Mouse (Mus musculus) neural tube, embryonic 11.5 days (tissue): ENCODE data around the gene Slc5a10. TPM values are rescaled to one million over a fixed set of nuclear protein-coding genes. Genes with fewer than 3 reads are reported as not detected.
A peak's percentile ranks its signal among the peaks of the same experiment; 100 is the strongest.

Experiments used
- ATAC-seq: fragments of 200-750 bp; cut with Nextera tagmentation; 2 replicates; pipeline ENCODE4 v1.8.0; 2017; ENCODE audit warnings: moderate number of reproducible peaks, mild to moderate bottlenecking, moderate TSS enrichment, moderate library complexity; ENCODE audit not compliant: insufficient read depth, low FRiP score, low TSS enrichment
- DNase-seq: peaks from one replicate; pipeline ENCODE4 v3.0.0-alpha.2; 2015; ENCODE audit warnings: low spot score
- H3K27ac ChIP-seq: fragments of 300-500 bp; sonication (generic); 2 replicates; pipeline ENCODE4 v1.5.1; 2014; ENCODE audit warnings: low read depth, mild to moderate bottlenecking, low read length
- H3K27me3 ChIP-seq: fragments of 300-500 bp; sonication (generic); 2 replicates; pipeline ENCODE4 v1.6.1; 2014; ENCODE audit warnings: mild to moderate bottlenecking, low read length, mixed read lengths; ENCODE audit not compliant: control insufficient read depth, insufficient read depth
- H3K36me3 ChIP-seq: fragments of 300-500 bp; sonication (generic); 2 replicates; pipeline ENCODE4 v1.6.1; 2014; ENCODE audit warnings: mild to moderate bottlenecking, low read length, moderate library complexity, mixed read lengths; ENCODE audit not compliant: control insufficient read depth, insufficient read depth
- H3K4me1 ChIP-seq: fragments of 300-500 bp; sonication (generic); 2 replicates; pipeline ENCODE4 v1.6.1; 2014; ENCODE audit warnings: low read length, mixed read lengths; ENCODE audit not compliant: control insufficient read depth, insufficient read depth
- H3K4me2 ChIP-seq: fragments of 300-500 bp; sonication (generic); 2 replicates; pipeline ENCODE4 v1.6.1; 2014; ENCODE audit warnings: low read depth, mild to moderate bottlenecking, moderate library complexity
- H3K4me3 ChIP-seq: fragments of 300-500 bp; sonication (generic); 2 replicates; pipeline ENCODE4 v1.5.1; 2014; ENCODE audit warnings: low read depth, low read length
- H3K9ac ChIP-seq: fragments of 300-500 bp; sonication (generic); 2 replicates; pipeline ENCODE4 v1.6.1; 2014; ENCODE audit warnings: mild to moderate bottlenecking, low read length
- H3K9me3 ChIP-seq: fragments of 300-500 bp; sonication (generic); 2 replicates; pipeline ENCODE4 v1.6.1; 2016; ENCODE audit warnings: low read length; ENCODE audit not compliant: control insufficient read depth
- WGBS: fragments of 180-500 bp; shearing (Covaris S2); extraction: QIAGEN DNeasy Blood & Tissue Kit; methylation state at CpG from one replicate; pipeline ENCODE4 v1.1.7; 2014; 5-methylcytosine and 5-hydroxymethylcytosine counted together
- polyA plus RNA-seq: library from polyadenylated mRNA; unstranded; fragments of >200 nt; fragmentation: Nextera tagmentation; extraction: Ambion mirVana; gene quantifications from 2 replicates; pipeline ENCODE4 v1.2.1, GENCODE M21; 2014

The Slc5a10 gene
- polyA plus RNA-seq, 1 experiment from 2014 or later: not detected

DNA sequence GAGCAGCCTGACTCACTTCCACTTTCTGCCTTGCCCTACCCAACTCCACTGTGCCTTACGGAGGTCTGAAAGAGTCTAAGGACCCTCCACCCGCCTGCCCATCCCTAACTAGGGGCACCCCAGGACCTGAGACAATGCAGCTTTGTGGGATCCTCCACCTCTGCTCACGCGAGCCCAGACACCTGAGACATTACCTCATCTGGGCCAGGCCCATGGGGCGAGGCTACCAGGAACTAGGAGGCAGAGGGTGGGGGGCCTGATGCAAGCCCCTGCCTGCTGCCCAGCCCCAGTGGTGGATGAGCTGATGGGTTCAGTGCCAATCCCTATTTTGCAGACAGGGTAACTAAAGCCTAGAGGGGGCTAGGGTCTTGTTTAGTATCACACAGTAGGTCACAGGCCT, 21.2 kb downstream of the Slc5a10 start:
- 80% methylated on average over 5 of the region's 5 CpGs for WGBS
- peaks cover 14% of the 10 kb centered on the region for H3K4me1 ChIP-seq
- ATAC-seq (no peak), DNase-seq (no peak)
- no peaks in the 10 kb centered on the region for H3K9me3 ChIP-seq
- no peak overlapping the region for H3K9ac ChIP-seq
- H3K4me3 ChIP-seq: no peak overlapping the region
- no peaks in the 10 kb centered on the region for H3K27me3 ChIP-seq
- no peak overlapping the region for H3K4me2 ChIP-seq
- H3K36me3 ChIP-seq: no peaks in the 10 kb centered on the region
- no peak overlapping the region for H3K27ac ChIP-seq

DNA sequence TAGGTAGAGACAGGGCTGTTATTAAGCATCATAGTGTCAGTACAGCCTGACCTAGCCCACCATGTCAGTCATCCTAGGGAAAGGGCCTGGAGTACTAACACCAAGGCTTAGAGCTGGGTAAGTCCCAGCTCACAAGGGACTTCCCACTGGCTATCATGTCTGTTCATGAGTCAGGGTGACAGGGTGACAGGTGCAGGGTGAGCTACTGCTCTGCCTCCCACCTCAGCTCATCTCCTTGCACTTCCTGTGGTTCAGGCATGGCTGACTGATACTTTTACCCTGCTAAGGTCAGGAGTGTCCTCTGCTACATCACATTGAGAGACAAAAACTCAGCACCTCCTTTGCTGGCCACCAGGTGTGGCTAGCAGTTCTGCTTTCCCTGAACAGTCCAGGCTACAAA, 21.8 kb downstream of the Slc5a10 start:
- DNase-seq: no peak
- Histone ChIP-seq H3K27ac (no peak overlapping the region), H3K4me3 (no peak overlapping the region), H3K9ac (no peak overlapping the region), H3K4me1 (peaks cover 14% of the 10 kb centered on the region), H3K4me2 (no peak overlapping the region), H3K9me3 (no peaks in the 10 kb centered on the region), H3K27me3 (no peaks in the 10 kb centered on the region), H3K36me3 (no peaks in the 10 kb centered on the region)
- ATAC-seq: no peak

DNA sequence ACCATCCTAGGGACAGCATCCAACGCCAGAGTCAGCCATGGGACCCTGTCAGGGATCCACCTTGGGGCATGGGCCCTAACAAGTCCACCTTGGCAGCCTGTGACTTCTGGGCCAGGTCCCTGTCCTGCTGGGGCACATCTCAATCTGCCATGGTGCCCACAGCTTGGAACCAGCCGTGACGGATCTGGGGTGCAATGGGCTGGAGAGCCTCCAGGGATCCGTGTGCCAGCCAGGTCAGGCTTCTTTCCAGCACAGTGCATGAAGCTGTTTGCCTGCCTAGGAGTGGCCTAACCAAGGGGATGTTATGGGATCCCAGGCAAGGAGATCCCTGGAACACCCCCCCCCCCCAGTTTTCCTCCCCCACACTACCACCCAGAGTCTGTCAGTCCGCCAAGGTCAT, 27.6 kb downstream of the Slc5a10 start:
- Histone ChIP-seq H3K27ac (no peak overlapping the region), H3K36me3 (no peaks in the 10 kb centered on the region), H3K4me1 (no peaks in the 10 kb centered on the region), H3K9me3 (no peaks in the 10 kb centered on the region), H3K27me3 (no peaks in the 10 kb centered on the region), H3K4me3 (no peak overlapping the region), H3K9ac (no peak overlapping the region), H3K4me2 (no peak overlapping the region)
- ATAC-seq (no peak), DNase-seq (no peak)
- WGBS: 91% methylated on average over 5 of the region's 5 CpGs

DNA sequence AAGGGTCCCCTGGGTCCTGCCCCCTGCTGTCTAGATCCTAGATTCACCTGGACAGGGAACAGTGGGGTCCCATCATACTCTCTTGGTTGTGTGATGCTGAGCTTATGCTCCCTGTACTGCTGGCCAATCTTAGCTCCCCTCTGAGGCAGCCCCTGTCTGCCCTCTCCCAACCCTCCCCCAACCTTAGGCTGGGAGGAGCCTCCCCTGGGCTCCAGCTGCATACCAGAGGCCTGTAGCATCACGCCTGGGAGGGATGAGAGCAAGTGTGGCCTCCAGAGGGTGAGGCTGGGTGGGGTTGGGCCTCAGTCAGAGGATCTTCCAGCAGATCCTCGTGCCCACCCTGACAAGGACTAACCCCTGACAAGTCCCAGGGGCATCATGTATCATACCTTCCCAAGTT, 33.0 kb downstream of the Slc5a10 start:
- H3K9me3 ChIP-seq: no peaks in the 10 kb centered on the region
- H3K9ac ChIP-seq: no peak overlapping the region
- no peak for ATAC-seq
- no peak for DNase-seq
- H3K4me3 ChIP-seq: no peak overlapping the region
- no peaks in the 10 kb centered on the region for H3K36me3 ChIP-seq
- 35% methylated on average over 2 of the region's 2 CpGs for WGBS
- H3K27me3 ChIP-seq: peaks cover 29% of the 10 kb centered on the region
- 0 out of 2 replicates have a peak, but pooled peaks cover 4% of the 10 kb centered on the region for H3K4me1 ChIP-seq
- H3K4me2 ChIP-seq: no peak overlapping the region
- no peak overlapping the region for H3K27ac ChIP-seq

DNA sequence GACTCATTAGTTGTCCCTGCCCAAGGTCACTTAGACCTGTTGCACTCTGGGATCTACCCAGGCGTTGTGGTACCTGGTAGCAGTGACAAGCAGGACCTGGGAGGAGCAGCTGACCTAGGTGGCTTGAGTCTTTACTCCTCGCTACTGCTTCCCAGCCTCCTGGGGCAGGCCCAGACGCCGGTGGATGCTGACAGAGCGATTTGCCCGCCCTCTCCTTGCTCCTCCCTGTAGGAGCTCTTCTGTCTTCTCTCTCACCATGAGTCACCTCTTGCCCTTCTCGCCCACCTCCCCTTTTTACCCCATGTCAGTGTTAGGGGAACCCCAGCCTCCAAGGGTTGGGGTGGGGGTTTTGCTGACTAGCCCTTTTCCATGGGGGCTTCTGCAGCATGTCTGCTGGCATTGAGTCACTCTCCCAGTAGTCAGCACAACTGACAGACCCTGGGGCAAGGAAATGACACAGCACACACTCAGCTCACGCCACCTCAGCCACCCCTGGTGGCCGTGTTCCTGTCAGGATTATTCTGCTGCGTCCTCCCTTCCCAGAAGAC, 33.6 kb downstream of the Slc5a10 start:
- Histone ChIP-seq H3K27me3 (peaks cover 29% of the 10 kb centered on the region), H3K9ac (no peak overlapping the region), H3K27ac (no peak overlapping the region), H3K36me3 (no peaks in the 10 kb centered on the region), H3K4me2 (no peak overlapping the region), H3K4me1 (0 out of 2 replicates have a peak, but pooled peaks cover 4% of the 10 kb centered on the region), H3K9me3 (no peaks in the 10 kb centered on the region), H3K4me3 (no peak overlapping the region)
- 54% methylated on average over 10 of the region's 10 CpGs for WGBS
- DNase-seq (no peak), ATAC-seq (no peak)

DNA sequence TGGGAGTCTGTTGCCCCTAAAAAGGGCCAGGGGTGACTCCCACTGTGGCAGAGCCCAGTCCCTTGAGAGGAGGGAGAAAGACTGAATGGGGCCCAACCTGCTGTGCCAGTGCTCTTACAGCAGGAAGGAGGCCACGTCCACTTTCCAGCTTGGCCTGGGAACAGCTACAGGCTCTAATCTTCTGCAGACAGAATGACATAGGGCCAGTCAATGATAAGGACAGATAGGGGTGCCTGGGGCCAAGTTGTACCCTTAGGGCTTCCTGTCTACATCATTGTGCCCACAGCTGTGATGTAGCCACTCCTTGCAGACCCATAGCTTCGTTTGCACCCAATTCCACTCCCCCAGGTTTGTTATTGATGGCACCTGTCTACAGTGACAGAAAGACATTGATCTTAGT, 34.5 kb downstream of the Slc5a10 start:
- Histone ChIP-seq H3K27me3 (peaks cover 29% of the 10 kb centered on the region), H3K36me3 (no peaks in the 10 kb centered on the region), H3K4me1 (0 out of 2 replicates have a peak, but pooled peaks cover 4% of the 10 kb centered on the region), H3K9ac (no peak overlapping the region), H3K9me3 (no peaks in the 10 kb centered on the region), H3K27ac (no peak overlapping the region), H3K4me3 (no peak overlapping the region), H3K4me2 (no peak overlapping the region)
- DNase-seq (no peak), ATAC-seq (no peak)
- 65% methylated on average over 2 of the region's 2 CpGs for WGBS

DNA sequence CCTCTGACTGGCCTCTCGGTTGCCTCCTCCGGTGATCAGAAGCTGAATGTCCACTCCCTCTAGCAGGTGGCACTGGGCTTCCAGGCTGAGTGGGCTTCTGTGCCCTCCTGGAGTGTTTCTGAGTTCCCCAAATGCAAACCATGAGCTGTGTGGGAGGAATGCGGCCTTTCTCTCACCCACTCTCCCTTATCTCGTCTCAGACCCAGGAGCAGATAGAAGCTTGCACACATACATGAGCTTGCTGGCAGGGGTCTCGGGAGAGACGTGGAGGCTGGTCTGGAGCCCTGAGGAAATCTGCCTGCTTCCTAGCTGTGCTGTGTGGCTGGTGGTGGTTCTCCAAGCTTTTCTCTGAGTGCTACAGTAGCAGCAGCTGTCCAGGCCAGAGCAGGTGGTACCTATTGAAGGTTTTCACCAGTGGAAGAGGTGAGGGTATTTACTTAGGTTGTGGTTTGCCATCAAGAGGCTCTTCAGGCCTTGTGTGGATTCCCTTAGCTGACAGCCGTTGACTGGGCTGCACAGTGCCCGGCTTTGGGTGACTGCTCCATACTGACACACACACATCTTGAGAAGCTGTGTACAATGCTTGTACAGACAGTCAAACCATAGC, 35.4 kb downstream of the Slc5a10 start:
- WGBS: 64% methylated on average over 8 of the region's 8 CpGs
- H3K27me3 ChIP-seq: peaks cover 29% of the 10 kb centered on the region
- no peaks in the 10 kb centered on the region for H3K9me3 ChIP-seq
- H3K27ac ChIP-seq: no peak overlapping the region
- H3K9ac ChIP-seq: no peak overlapping the region
- H3K4me3 ChIP-seq: no peak overlapping the region
- H3K36me3 ChIP-seq: no peaks in the 10 kb centered on the region
- DNase-seq (no peak), ATAC-seq (no peak)
- H3K4me2 ChIP-seq: peak overlapping the region; percentile 52; the same call in 1 of the 2 replicates
- H3K4me1 ChIP-seq: 0 out of 2 replicates have a peak, but pooled peaks cover 4% of the 10 kb centered on the region

DNA sequence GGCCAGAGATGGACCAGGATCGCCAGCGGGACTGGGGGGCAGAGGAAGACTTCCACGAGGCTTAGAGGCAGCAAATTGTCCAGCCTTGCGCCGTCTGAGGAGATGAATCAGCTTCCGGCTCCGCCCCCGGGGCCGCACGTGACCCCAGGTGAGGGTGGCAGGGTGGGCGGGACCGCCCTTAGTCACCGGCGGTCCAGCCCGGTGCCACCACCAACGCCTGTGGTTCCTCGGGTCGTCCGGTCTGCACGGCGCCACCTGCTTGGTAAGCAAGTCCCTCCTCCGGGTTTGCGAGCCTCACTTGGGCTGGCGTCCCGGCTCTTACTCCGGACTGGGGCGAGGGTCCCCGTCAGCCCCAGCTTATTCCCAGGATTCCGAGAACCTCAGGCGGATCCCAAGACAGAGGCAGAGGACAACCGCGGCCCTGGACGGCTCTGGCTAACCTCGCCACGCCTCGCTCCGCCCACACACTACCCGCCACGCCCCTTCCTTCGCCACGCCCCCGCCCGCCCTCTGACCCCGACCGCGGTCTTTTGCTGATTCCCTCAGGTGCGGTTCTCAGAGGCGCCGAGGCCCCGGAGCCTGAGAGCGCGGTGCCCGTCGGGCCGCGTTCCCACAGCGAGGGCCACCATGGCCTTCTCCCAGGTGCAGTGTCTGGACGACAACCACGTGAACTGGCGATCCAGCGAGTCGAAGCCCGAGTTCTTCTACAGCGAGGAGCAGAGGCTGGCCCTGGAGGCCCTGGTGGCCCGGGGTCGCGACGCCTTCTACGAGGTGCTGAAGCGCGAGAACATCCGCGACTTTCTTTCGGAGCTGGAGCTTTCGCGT, 36.5 kb downstream of the Slc5a10 start, which contains the start of gene Fam83g:
TSS of gene Fam83g (plus strand) at position 185 of the 825 bp plus-strand sequence.
- no peak for ATAC-seq
- under 1% methylated on average over 76 of the region's 76 CpGs for WGBS
- no peak within 1 kb of the TSS for H3K27ac ChIP-seq
- peak within 1 kb of the TSS; percentile 29 for H3K4me3 ChIP-seq
- H3K9me3 ChIP-seq: no peaks in the 10 kb centered on the region
- peaks cover 29% of the 10 kb centered on the region for H3K27me3 ChIP-seq
- peak within 1 kb of the TSS; percentile 26; the same call in 1 of the 2 replicates for H3K9ac ChIP-seq
- H3K36me3 ChIP-seq: no peaks in the 10 kb centered on the region
- H3K4me2 ChIP-seq: peak within 1 kb of the TSS; percentile 52
- 0 out of 2 replicates have a peak, but pooled peaks cover 4% of the 10 kb centered on the region for H3K4me1 ChIP-seq
- DNase-seq: peak; percentile 52
